8 mouse cellular contexts compared by ENCODE assay signal in the genomic region with DNA sequence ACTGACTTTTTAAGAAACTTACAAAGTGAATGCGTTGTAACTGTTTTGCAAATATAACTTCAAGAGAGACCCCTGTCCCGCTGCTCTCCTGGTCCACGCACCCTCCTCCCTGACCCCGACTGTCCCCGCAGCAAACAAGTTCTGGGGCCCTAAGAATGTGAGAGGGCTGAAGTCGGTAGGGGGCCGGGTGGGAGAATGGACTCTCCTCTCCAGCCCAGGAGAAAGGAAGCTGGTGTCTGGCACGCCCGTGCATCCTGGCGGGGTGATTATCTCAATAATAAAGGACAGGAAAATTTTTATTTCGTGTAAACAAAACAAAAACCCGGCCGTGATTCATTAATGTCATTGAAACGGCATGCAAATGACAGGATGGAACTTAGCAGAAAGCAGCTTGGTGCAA. TPM values are rescaled to one million over a fixed set of nuclear protein-coding genes. Genes with fewer than 3 reads are reported as not detected.
DNase-seq lines count a peak whose midpoint lies in the region; ATAC-seq and TF ChIP-seq lines count a peak whose summit lies in the region.

No protein-coding gene starts in this region.

- no peaks in the 10 kb centered on the region for H3K36me3 ChIP-seq in kidney, embryonic 16.5 days (ENCODE audit: insufficient read depth, low read length)
- H3K36me3 ChIP-seq in forebrain, embryonic 10.5 days (replicated peaks): no peaks in the 10 kb centered on the region
- H3K36me3 ChIP-seq in intestine, postnatal 0 days (ENCODE audit: control insufficient read depth, insufficient read depth): no peaks in the 10 kb centered on the region
- no peaks in the 10 kb centered on the region for H3K36me3 ChIP-seq in neural tube, embryonic 11.5 days (ENCODE audit: control insufficient read depth, insufficient read depth, low read length)

- peak overlapping the region; percentile 65 for H3K4me2 ChIP-seq in kidney, embryonic 16.5 days (replicated peaks; ENCODE audit: low read depth, low read length)
- H3K4me2 ChIP-seq in intestine, postnatal 0 days (replicated peaks; ENCODE audit: low read depth): peak overlapping the region; percentile 56
- peak overlapping the region; percentile 39 for H3K4me2 ChIP-seq in neural tube, embryonic 11.5 days (ENCODE audit: low read depth)

- H3K4me3 ChIP-seq in kidney, embryonic 16.5 days (ENCODE audit: low read length): peak overlapping the region; percentile 39
- peak overlapping the region; percentile 49 for H3K4me3 ChIP-seq in forebrain, embryonic 10.5 days
- peak overlapping the region; percentile 24 for H3K4me3 ChIP-seq in intestine, postnatal 0 days (ENCODE audit: low read depth, low read length)
- H3K4me3 ChIP-seq in neural tube, embryonic 11.5 days (ENCODE audit: low read depth, low read length): peak overlapping the region; percentile 23; the same call in 1 of the 2 replicates

- 20% methylated on average over 14 of the region's 14 CpGs for WGBS in kidney, embryonic 16.5 days
- 11% methylated on average over 14 of the region's 14 CpGs for WGBS in forebrain, embryonic 10.5 days
- 22% methylated on average over 14 of the region's 14 CpGs for WGBS in intestine, postnatal 0 days
- WGBS in neural tube, embryonic 11.5 days: 11% methylated on average over 14 of the region's 14 CpGs

- H3K9me3 ChIP-seq in kidney, embryonic 16.5 days (ENCODE audit: low read length): no peaks in the 10 kb centered on the region
- H3K9me3 ChIP-seq in forebrain, embryonic 10.5 days: no peaks in the 10 kb centered on the region; the same call in 1 of the 2 replicates
- no peaks in the 10 kb centered on the region for H3K9me3 ChIP-seq in intestine, postnatal 0 days (ENCODE audit: control insufficient read depth)
- H3K9me3 ChIP-seq in neural tube, embryonic 11.5 days (ENCODE audit: control insufficient read depth, low read length): no peaks in the 10 kb centered on the region

- no peak overlapping the region for H3K27ac ChIP-seq in kidney, embryonic 16.5 days (ENCODE audit: low read length)
- peak overlapping the region; percentile 90 for H3K27ac ChIP-seq in forebrain, embryonic 10.5 days
- no peak overlapping the region for H3K27ac ChIP-seq in intestine, postnatal 0 days (ENCODE audit: low read depth, low read length)
- H3K27ac ChIP-seq in neural tube, embryonic 11.5 days (ENCODE audit: low read depth, low read length): no peak overlapping the region

- no peak for DNase-seq in kidney, postnatal 25 days
- peak; percentile 33 for DNase-seq in forebrain, embryonic 10.5 days (ENCODE audit: extremely low spot score, low spot score)
- no peak for DNase-seq in neural tube, embryonic 11.5 days (ENCODE audit: low spot score)
- no peak for DNase-seq in thymus, postnatal 10 days (ENCODE audit: low spot score in 2 of 2)

- TF ChIP-seq CTCF in intestine, postnatal 0 days (IDR thresholded peaks at IDR 0.05; ENCODE audit: low read depth): no peak

- H3K4me1 ChIP-seq in kidney, embryonic 16.5 days (ENCODE audit: insufficient read depth, low read length): peaks cover 10% of the 10 kb centered on the region
- peaks cover 21% of the 10 kb centered on the region for H3K4me1 ChIP-seq in forebrain, embryonic 10.5 days
- no peaks in the 10 kb centered on the region for H3K4me1 ChIP-seq in intestine, postnatal 0 days (replicated peaks; ENCODE audit: control insufficient read depth, insufficient read depth, low read length)
- peaks cover 7% of the 10 kb centered on the region; the same call in 1 of the 2 replicates for H3K4me1 ChIP-seq in neural tube, embryonic 11.5 days (ENCODE audit: control insufficient read depth, insufficient read depth, low read length)

- no peak for ATAC-seq in kidney, embryonic 16.5 days (ENCODE audit: low FRiP score, low TSS enrichment)
- ATAC-seq in intestine, postnatal 0 days: no peak
- ATAC-seq in neural tube, embryonic 11.5 days (ENCODE audit: insufficient read depth, low FRiP score, low TSS enrichment): peak; percentile 71; the same call in 1 of the 2 replicates
- ATAC-seq in megakaryocyte progenitor cell, adult 5-6 weeks (replicated peaks; ENCODE audit: poor library complexity): no peak
- no peak for ATAC-seq in monocyte, adult 5-6 weeks (replicated peaks; ENCODE audit: insufficient number of reproducible peaks, low FRiP score, low TSS enrichment, poor library complexity, severe bottlenecking)

- peaks cover 8% of the 10 kb centered on the region; the same call in 1 of the 2 replicates for H3K27me3 ChIP-seq in kidney, embryonic 16.5 days (ENCODE audit: insufficient read depth, low read length)
- H3K27me3 ChIP-seq in forebrain, embryonic 10.5 days (ENCODE audit: poor library complexity, severe bottlenecking): peaks cover 38% of the 10 kb centered on the region
- 0 out of 2 replicates have a peak, but pooled peaks cover 4% of the 10 kb centered on the region for H3K27me3 ChIP-seq in intestine, postnatal 0 days (replicated peaks; ENCODE audit: control insufficient read depth, insufficient read depth, low read length)
- no peaks in the 10 kb centered on the region for H3K27me3 ChIP-seq in neural tube, embryonic 11.5 days (ENCODE audit: control insufficient read depth, insufficient read depth, low read length)

- H3K9ac ChIP-seq in kidney, embryonic 16.5 days (replicated peaks; ENCODE audit: low read length): peak overlapping the region; percentile 63; the same call in 1 of the 2 replicates
- H3K9ac ChIP-seq in intestine, postnatal 0 days (ENCODE audit: low read depth, low read length): no peak overlapping the region
- peak overlapping the region; percentile 68 for H3K9ac ChIP-seq in neural tube, embryonic 11.5 days (ENCODE audit: low read length)

RNA-seq across cellular contexts. Expression of gene 1600014C10Rik, which starts 9.1 kb away (rescaled TPM):
- 17.6 and 18.9 TPM in 2 replicates for polyA plus RNA-seq in kidney, embryonic 16.5 days (2015; fragmentation: Nextera tagmentation; extraction: Ambion mirVana)
- polyA plus RNA-seq in forebrain, embryonic 10.5 days (2016; fragmentation: Nextera tagmentation; extraction: Ambion mirVana): 14.3 and 14.5 TPM in 2 replicates
- polyA plus RNA-seq in intestine, postnatal 0 days (2015; fragmentation: Nextera tagmentation; extraction: Ambion mirVana): 16.9 and 18.2 TPM in 2 replicates
- polyA plus RNA-seq in neural tube, embryonic 11.5 days (2014; fragmentation: Nextera tagmentation; extraction: Ambion mirVana): 17.0 and 18.3 TPM in 2 replicates
- 18.8 and 19.5 TPM in 2 replicates for total RNA-seq in megakaryocyte progenitor cell, adult 5-6 weeks (2015)
- total RNA-seq in megakaryocyte progenitor cell, adult 5-6 weeks (2017): 22.7 and 29.4 TPM in 2 replicates
- total RNA-seq in monocyte, adult 5-6 weeks (2017): 14.8 to 15.5 TPM (median 15.0 TPM) in 3 replicates

RNA-seq across cellular contexts. Expression of gene Plekhf1, which starts 53.9 kb away (rescaled TPM):
- 5.9 and 6.3 TPM in 2 replicates for polyA plus RNA-seq in kidney, embryonic 16.5 days (2015; fragmentation: Nextera tagmentation; extraction: Ambion mirVana)
- polyA plus RNA-seq in forebrain, embryonic 10.5 days (2016; fragmentation: Nextera tagmentation; extraction: Ambion mirVana): 2.5 and 2.6 TPM in 2 replicates
- 5.2 and 5.9 TPM in 2 replicates for polyA plus RNA-seq in intestine, postnatal 0 days (2015; fragmentation: Nextera tagmentation; extraction: Ambion mirVana)
- 1.9 and 2.1 TPM in 2 replicates for polyA plus RNA-seq in neural tube, embryonic 11.5 days (2014; fragmentation: Nextera tagmentation; extraction: Ambion mirVana)
- total RNA-seq in megakaryocyte progenitor cell, adult 5-6 weeks (2015): 0.56 and 0.94 TPM in 2 replicates
- total RNA-seq in megakaryocyte progenitor cell, adult 5-6 weeks (2017): 0.46 and 1.1 TPM in 2 replicates
- 1.4 to 5.3 TPM (median 1.6 TPM) in 3 replicates for total RNA-seq in monocyte, adult 5-6 weeks (2017)
